Mouse (Mus musculus): ENCODE results near the gene Grid2. TPM values are rescaled to one million over a fixed set of nuclear protein-coding genes. Genes with fewer than 3 reads are reported as not detected.

The Grid2 gene
- polyA plus RNA-seq, 1 experiment from 2014 or later = 1.9 TPM

DNA sequence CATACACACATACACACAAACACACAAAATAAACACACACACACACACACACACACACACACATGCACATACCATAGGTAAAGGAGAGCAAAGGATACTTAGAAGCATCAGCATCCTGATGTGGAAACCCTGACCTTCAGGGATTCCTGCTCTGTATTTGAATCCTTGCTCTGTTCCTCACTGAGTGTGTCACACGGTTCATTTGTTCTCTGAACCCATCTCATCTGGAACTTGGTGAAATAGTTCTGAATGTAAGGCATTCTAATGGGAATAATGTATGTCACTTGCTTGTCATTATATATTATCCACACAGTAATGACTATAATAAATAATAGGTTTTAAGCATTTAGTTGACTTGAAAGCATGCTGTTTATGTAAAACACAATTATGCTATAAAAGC lies 1173.2 kb downstream of the Grid2 start:
- no peak overlapping the region for H3K9ac ChIP-seq (ENCODE audit: low read length)
- H3K36me3 ChIP-seq (ENCODE audit: control insufficient read depth, insufficient read depth, low read length) = no peaks in the 10 kb centered on the region
- H3K4me2 ChIP-seq = no peak overlapping the region
- ATAC-seq (ENCODE audit: low FRiP score) = peak; percentile 76
- no peak overlapping the region for H3K27ac ChIP-seq (ENCODE audit: low read depth, low read length)
- H3K9me3 ChIP-seq (ENCODE audit: control insufficient read depth, low read length) = no peaks in the 10 kb centered on the region
- H3K27me3 ChIP-seq (ENCODE audit: control insufficient read depth, insufficient read depth, low read length) = no peaks in the 10 kb centered on the region
- no peaks in the 10 kb centered on the region for H3K4me1 ChIP-seq (ENCODE audit: control insufficient read depth, insufficient read depth, low read length)
- H3K4me3 ChIP-seq (ENCODE audit: low read depth, low read length) = no peak overlapping the region
- no peak for DNase-seq (ENCODE audit: low spot score, missing footprints)
- 45% methylated on average over 1 of the region's 1 CpGs for WGBS

- no peaks in the 10 kb centered on the region for H3K27me3 ChIP-seq (ENCODE audit: control insufficient read depth, insufficient read depth, low read length)
- H3K9me3 ChIP-seq (ENCODE audit: control insufficient read depth, low read length) = no peaks in the 10 kb centered on the region
- no peaks in the 10 kb centered on the region for H3K4me1 ChIP-seq (ENCODE audit: control insufficient read depth, insufficient read depth, low read length)
- WGBS = 94% methylated on average over 5 of the region's 5 CpGs
- no peak overlapping the region for H3K9ac ChIP-seq (ENCODE audit: low read length)
- DNase-seq (ENCODE audit: low spot score, missing footprints) (no peak), ATAC-seq (ENCODE audit: low FRiP score) (no peak)
- H3K36me3 ChIP-seq (ENCODE audit: control insufficient read depth, insufficient read depth, low read length) = no peaks in the 10 kb centered on the region
- no peak overlapping the region for H3K4me2 ChIP-seq
- no peak overlapping the region for H3K4me3 ChIP-seq (ENCODE audit: low read depth, low read length)
- no peak overlapping the region for H3K27ac ChIP-seq (ENCODE audit: low read depth, low read length)
Observed at GRCm38 (mm10) chr6:64448127-64448526, 1192.5 kb downstream of the Grid2 start.

- Histone ChIP-seq H3K27me3 (ENCODE audit: control insufficient read depth, insufficient read depth, low read length) (no peaks in the 10 kb centered on the region), H3K4me3 (ENCODE audit: low read depth, low read length) (no peak overlapping the region), H3K27ac (ENCODE audit: low read depth, low read length) (no peak overlapping the region), H3K36me3 (ENCODE audit: control insufficient read depth, insufficient read depth, low read length) (no peaks in the 10 kb centered on the region), H3K4me2 (no peak overlapping the region), H3K9me3 (ENCODE audit: control insufficient read depth, low read length) (no peaks in the 10 kb centered on the region), H3K9ac (ENCODE audit: low read length) (no peak overlapping the region), H3K4me1 (ENCODE audit: control insufficient read depth, insufficient read depth, low read length) (no peaks in the 10 kb centered on the region)
- WGBS = 89% methylated on average over 4 of the region's 4 CpGs
- DNase-seq (ENCODE audit: low spot score, missing footprints) = no peak
- ATAC-seq (ENCODE audit: low FRiP score) = no peak
Observed at GRCm38 (mm10) chr6:64448864-64449355, 1193.2 kb downstream of the Grid2 start.

DNA sequence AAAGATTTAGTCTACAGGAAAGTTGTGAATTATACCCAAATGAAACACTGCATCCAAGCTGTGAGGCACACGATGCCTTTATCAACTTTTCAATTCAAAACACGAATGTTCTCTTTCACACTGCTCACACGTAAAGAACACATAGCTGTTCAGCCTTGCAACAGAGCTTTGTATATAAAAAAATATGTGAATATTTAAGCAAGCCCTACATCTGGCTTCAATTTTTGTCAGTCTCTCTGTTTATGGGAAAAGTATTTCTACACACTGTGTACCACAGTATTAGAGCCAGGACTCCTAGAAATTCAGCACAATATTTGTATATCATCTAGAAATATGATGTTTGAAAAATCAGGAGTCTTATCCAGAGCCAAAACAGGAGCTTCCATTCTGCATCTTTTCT lies 1195.1 kb downstream of the Grid2 start:
- no peak overlapping the region for H3K4me2 ChIP-seq
- no peak for ATAC-seq (ENCODE audit: low FRiP score)
- no peaks in the 10 kb centered on the region for H3K27me3 ChIP-seq (ENCODE audit: control insufficient read depth, insufficient read depth, low read length)
- no peak overlapping the region for H3K9ac ChIP-seq (ENCODE audit: low read length)
- no peaks in the 10 kb centered on the region for H3K4me1 ChIP-seq (ENCODE audit: control insufficient read depth, insufficient read depth, low read length)
- H3K9me3 ChIP-seq (ENCODE audit: control insufficient read depth, low read length) = no peaks in the 10 kb centered on the region
- DNase-seq (ENCODE audit: low spot score, missing footprints) = no peak
- no peaks in the 10 kb centered on the region for H3K36me3 ChIP-seq (ENCODE audit: control insufficient read depth, insufficient read depth, low read length)
- 94% methylated on average over 3 of the region's 3 CpGs for WGBS
- H3K27ac ChIP-seq (ENCODE audit: low read depth, low read length) = no peak overlapping the region
- no peak overlapping the region for H3K4me3 ChIP-seq (ENCODE audit: low read depth, low read length)

GRCm38 (mm10) chr6:64479884-64480283 lies 1224.2 kb downstream of the Grid2 start:
- WGBS = 83% methylated on average over 3 of the region's 3 CpGs
- Histone ChIP-seq H3K9me3 (ENCODE audit: control insufficient read depth, low read length) (no peaks in the 10 kb centered on the region), H3K27me3 (ENCODE audit: control insufficient read depth, insufficient read depth, low read length) (no peaks in the 10 kb centered on the region), H3K27ac (ENCODE audit: low read depth, low read length) (no peak overlapping the region), H3K36me3 (ENCODE audit: control insufficient read depth, insufficient read depth, low read length) (no peaks in the 10 kb centered on the region), H3K4me1 (ENCODE audit: control insufficient read depth, insufficient read depth, low read length) (no peaks in the 10 kb centered on the region), H3K9ac (ENCODE audit: low read length) (no peak overlapping the region), H3K4me2 (no peak overlapping the region), H3K4me3 (ENCODE audit: low read depth, low read length) (no peak overlapping the region)
- DNase-seq (ENCODE audit: low spot score, missing footprints) = no peak
- no peak for ATAC-seq (ENCODE audit: low FRiP score)

GRCm38 (mm10) chr6:64480592-64480991 lies 1224.9 kb downstream of the Grid2 start:
- 84% methylated on average over 2 of the region's 2 CpGs for WGBS
- no peaks in the 10 kb centered on the region for H3K27me3 ChIP-seq (ENCODE audit: control insufficient read depth, insufficient read depth, low read length)

DNA sequence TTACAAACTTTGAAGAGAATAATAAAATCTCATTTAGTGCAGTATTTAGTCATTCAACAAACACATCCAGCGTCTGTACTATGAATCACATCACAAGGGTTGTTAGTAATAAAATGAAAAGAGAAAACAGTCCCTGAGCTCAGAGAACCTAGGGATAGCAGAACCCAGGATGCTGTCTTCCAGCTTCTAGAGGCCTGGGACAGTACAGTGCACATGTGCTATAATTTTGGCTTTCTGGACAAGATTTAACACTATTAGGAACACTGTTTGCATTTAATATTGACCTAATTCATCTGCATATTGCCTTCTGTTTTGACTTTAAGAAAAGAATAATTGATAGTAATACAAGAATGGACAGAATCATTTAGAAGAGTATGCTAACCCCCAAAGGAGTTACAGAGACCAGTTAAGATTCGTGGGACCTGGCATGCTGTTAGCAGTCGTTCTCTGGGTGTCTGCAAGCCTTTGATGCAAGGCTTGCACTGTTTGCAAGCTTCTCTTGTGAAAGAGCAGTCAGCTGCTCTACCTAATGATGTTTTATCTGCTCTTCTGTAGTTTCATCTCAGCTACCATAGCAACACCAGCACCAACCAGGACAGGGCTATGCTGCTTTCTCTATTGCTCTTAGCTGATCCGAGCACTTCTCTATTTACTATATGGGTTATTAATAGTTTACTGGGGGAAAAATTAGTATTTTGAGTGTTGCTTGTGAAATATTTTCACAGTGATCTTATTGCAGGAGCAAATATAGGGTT lies 1234.8 kb downstream of the Grid2 start:
- Histone ChIP-seq H3K4me3 (ENCODE audit: low read depth, low read length) (no peak overlapping the region), H3K36me3 (ENCODE audit: control insufficient read depth, insufficient read depth, low read length) (no peaks in the 10 kb centered on the region), H3K27me3 (ENCODE audit: control insufficient read depth, insufficient read depth, low read length) (no peaks in the 10 kb centered on the region), H3K4me1 (ENCODE audit: control insufficient read depth, insufficient read depth, low read length) (no peaks in the 10 kb centered on the region), H3K9ac (ENCODE audit: low read length) (no peak overlapping the region), H3K9me3 (ENCODE audit: control insufficient read depth, low read length) (no peaks in the 10 kb centered on the region), H3K4me2 (no peak overlapping the region), H3K27ac (ENCODE audit: low read depth, low read length) (no peak overlapping the region)
- no peak for DNase-seq (ENCODE audit: low spot score, missing footprints)
- no peak for ATAC-seq (ENCODE audit: low FRiP score)
- 73% methylated on average over 4 of the region's 4 CpGs for WGBS

More at GRCm38 (mm10) chr6:64480592-64480991, 1224.9 kb downstream of the Grid2 start:
- DNase-seq (ENCODE audit: low spot score, missing footprints) (no peak), ATAC-seq (ENCODE audit: low FRiP score) (no peak)
- Histone ChIP-seq H3K4me3 (ENCODE audit: low read depth, low read length) (no peak overlapping the region), H3K4me2 (no peak overlapping the region), H3K27ac (ENCODE audit: low read depth, low read length) (no peak overlapping the region), H3K9me3 (ENCODE audit: control insufficient read depth, low read length) (no peaks in the 10 kb centered on the region), H3K36me3 (ENCODE audit: control insufficient read depth, insufficient read depth, low read length) (no peaks in the 10 kb centered on the region), H3K9ac (ENCODE audit: low read length) (no peak overlapping the region), H3K4me1 (ENCODE audit: control insufficient read depth, insufficient read depth, low read length) (no peaks in the 10 kb centered on the region)

- no peak for ATAC-seq (ENCODE audit: low FRiP score)
- no peak for DNase-seq (ENCODE audit: low spot score, missing footprints)
- 67% methylated on average over 1 of the region's 1 CpGs for WGBS
Observed at GRCm38 (mm10) chr6:64504394-64504793, 1248.7 kb downstream of the Grid2 start.

GRCm38 (mm10) chr6:64542168-64542567 lies 1286.5 kb downstream of the Grid2 start:
- Histone ChIP-seq H3K4me3 (ENCODE audit: low read depth, low read length) (no peak overlapping the region), H3K9ac (ENCODE audit: low read length) (no peak overlapping the region), H3K36me3 (ENCODE audit: control insufficient read depth, insufficient read depth, low read length) (no peaks in the 10 kb centered on the region), H3K4me2 (no peak overlapping the region), H3K27ac (ENCODE audit: low read depth, low read length) (no peak overlapping the region), H3K4me1 (ENCODE audit: control insufficient read depth, insufficient read depth, low read length) (no peaks in the 10 kb centered on the region), H3K9me3 (ENCODE audit: control insufficient read depth, low read length) (no peaks in the 10 kb centered on the region), H3K27me3 (ENCODE audit: control insufficient read depth, insufficient read depth, low read length) (no peaks in the 10 kb centered on the region)
- DNase-seq (ENCODE audit: low spot score, missing footprints) (no peak), ATAC-seq (ENCODE audit: low FRiP score) (no peak)
- 85% methylated on average over 3 of the region's 3 CpGs for WGBS

More at GRCm38 (mm10) chr6:64504394-64504793, 1248.7 kb downstream of the Grid2 start:
- Histone ChIP-seq H3K36me3 (ENCODE audit: control insufficient read depth, insufficient read depth, low read length) (no peaks in the 10 kb centered on the region), H3K27ac (ENCODE audit: low read depth, low read length) (no peak overlapping the region), H3K4me3 (ENCODE audit: low read depth, low read length) (no peak overlapping the region), H3K9ac (ENCODE audit: low read length) (no peak overlapping the region), H3K27me3 (ENCODE audit: control insufficient read depth, insufficient read depth, low read length) (no peaks in the 10 kb centered on the region), H3K4me2 (no peak overlapping the region), H3K9me3 (ENCODE audit: control insufficient read depth, low read length) (no peaks in the 10 kb centered on the region), H3K4me1 (ENCODE audit: control insufficient read depth, insufficient read depth, low read length) (no peaks in the 10 kb centered on the region)

Measured in midbrain, embryonic 11.5 days (tissue).